9 mouse cellular contexts compared by ENCODE assay signal in the genomic region with DNA sequence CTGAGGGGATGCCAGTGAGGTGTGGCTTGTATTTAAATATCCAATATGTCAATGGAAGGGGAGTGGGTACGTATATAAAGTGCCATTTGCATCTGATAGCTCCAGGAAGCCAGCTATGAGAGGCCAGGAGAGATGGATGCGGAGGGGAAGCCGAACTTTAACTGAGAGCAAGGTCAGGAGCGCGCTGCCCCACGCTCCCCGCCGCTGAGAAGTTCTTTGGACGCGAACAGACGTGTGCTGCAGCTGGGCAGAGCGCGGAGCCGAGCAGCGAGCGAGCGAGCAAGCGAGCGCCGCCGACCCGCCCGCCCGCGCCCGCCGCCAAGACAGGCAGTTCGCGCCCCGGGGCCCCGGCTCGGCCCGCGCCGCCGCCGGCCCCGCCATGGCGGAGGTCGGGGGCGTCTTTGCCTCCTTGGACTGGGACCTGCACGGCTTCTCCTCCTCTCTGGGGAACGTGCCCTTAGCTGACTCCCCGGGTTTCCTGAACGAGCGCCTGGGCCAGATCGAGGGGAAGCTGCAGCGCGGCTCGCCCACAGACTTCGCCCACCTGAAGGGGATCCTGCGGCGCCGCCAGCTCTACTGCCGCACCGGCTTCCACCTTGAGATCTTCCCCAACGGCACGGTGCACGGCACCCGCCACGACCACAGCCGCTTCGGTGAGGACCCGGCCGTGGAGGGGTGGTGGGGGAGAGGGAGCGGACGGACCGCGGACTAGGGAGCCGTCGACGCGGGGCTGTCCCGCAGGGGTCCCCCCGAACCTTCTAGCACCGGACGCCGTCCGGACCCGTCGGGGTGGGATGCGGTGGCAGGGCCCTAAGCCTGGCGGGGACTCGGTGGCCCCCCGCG. TPM values are rescaled to one million over a fixed set of nuclear protein-coding genes. Genes with fewer than 3 reads are reported as not detected.
DNase-seq lines count a peak whose midpoint lies in the region; ATAC-seq and TF ChIP-seq lines count a peak whose summit lies in the region.
"Had no signal": no experiment of that assay in that cellular context is flagged by ENCODE, and none has a peak within 500 bp of the region (broad histone marks: within the 10 kb centered on the region; RNA-seq: fewer than 3 reads in every experiment).

TSS of gene Fgf16 (plus strand) at position 118 of the 843 bp plus-strand sequence.

- TF ChIP-seq POLR2A in small intestine, adult 2 months (IDR thresholded peaks at IDR 0.05; ENCODE audit: low read depth, low read length): no peak

- no peaks in the 10 kb centered on the region for H3K36me3 ChIP-seq in embryonic facial prominence, embryonic 10.5 days (replicated peaks)
- H3K36me3 ChIP-seq in heart, embryonic 15.5 days: no peaks in the 10 kb centered on the region
- H3K36me3 ChIP-seq in limb, embryonic 15.5 days: no peaks in the 10 kb centered on the region
- H3K36me3 ChIP-seq in small intestine, adult 2 months (ENCODE audit: control insufficient read depth, insufficient read depth, low read length): no peaks in the 10 kb centered on the region

- TF ChIP-seq CTCF in small intestine, adult 2 months (IDR thresholded peaks at IDR 0.05; ENCODE audit: extremely low read depth, insufficient read length, insufficient replicate concordance, low read depth, low read length): no peak

- no peaks in the 10 kb centered on the region for H3K9me3 ChIP-seq in embryonic facial prominence, embryonic 10.5 days
- no peaks in the 10 kb centered on the region for H3K9me3 ChIP-seq in heart, embryonic 15.5 days (replicated peaks)
- H3K9me3 ChIP-seq in limb, embryonic 15.5 days: no peaks in the 10 kb centered on the region

- H3K9ac ChIP-seq in heart, embryonic 15.5 days: peak within 1 kb of the TSS; percentile 50
- peak within 1 kb of the TSS; percentile 28; the same call in 1 of the 2 replicates for H3K9ac ChIP-seq in limb, embryonic 15.5 days

- WGBS in embryonic facial prominence, embryonic 10.5 days: 17% methylated on average over 84 of the region's 86 CpGs
- WGBS in heart, embryonic 15.5 days: 21% methylated on average over 37 of the region's 86 CpGs
- WGBS in limb, embryonic 15.5 days: 18% methylated on average over 64 of the region's 86 CpGs
- WGBS in small intestine, adult 2 months: 15% methylated on average over 66 of the region's 86 CpGs

- H3K4me1 ChIP-seq in embryonic facial prominence, embryonic 10.5 days: peaks cover 13% of the 10 kb centered on the region
- H3K4me1 ChIP-seq in heart, embryonic 15.5 days (replicated peaks): peaks cover 13% of the 10 kb centered on the region
- peaks cover 21% of the 10 kb centered on the region; the same call in 1 of the 2 replicates for H3K4me1 ChIP-seq in limb, embryonic 15.5 days
- H3K4me1 ChIP-seq in small intestine, adult 2 months (ENCODE audit: control insufficient read depth, insufficient read depth, insufficient read length, low read length): peaks cover 5% of the 10 kb centered on the region; the same call in 1 of the 2 replicates

- peak within 1 kb of the TSS; percentile 54 for H3K4me3 ChIP-seq in embryonic facial prominence, embryonic 10.5 days
- peak within 1 kb of the TSS; percentile 54 for H3K4me3 ChIP-seq in heart, embryonic 15.5 days
- H3K4me3 ChIP-seq in limb, embryonic 15.5 days: peak within 1 kb of the TSS; percentile 46
- H3K4me3 ChIP-seq in small intestine, adult 2 months (ENCODE audit: low read depth, low read length): peak within 1 kb of the TSS; percentile 65

- ATAC-seq in heart, embryonic 15.5 days (replicated peaks; ENCODE audit: insufficient number of reproducible peaks, insufficient read depth, low FRiP score, low read depth): no peak
- no peak for ATAC-seq in limb, embryonic 15.5 days (ENCODE audit: insufficient number of reproducible peaks, low FRiP score, low TSS enrichment, low read depth)

- no peak within 1 kb of the TSS for H3K27ac ChIP-seq in embryonic facial prominence, embryonic 10.5 days (replicated peaks)
- no peak within 1 kb of the TSS for H3K27ac ChIP-seq in heart, embryonic 15.5 days
- peak within 1 kb of the TSS; percentile 61 for H3K27ac ChIP-seq in limb, embryonic 15.5 days
- no peak within 1 kb of the TSS for H3K27ac ChIP-seq in small intestine, adult 2 months (ENCODE audit: insufficient read depth, low read depth, low read length)

- peak; percentile 4 for DNase-seq in cerebellum, adult 11-12 months
- DNase-seq in cerebellum, postnatal 4 days (ENCODE audit: low spot score in 2 of 2): no peak
- DNase-seq in B cell, adult 2 months: peak; percentile 19 to 36
- peak; percentile 35 for DNase-seq in embryonic facial prominence, embryonic 10.5 days (ENCODE audit: low spot score)
- no peak for DNase-seq in layer of hippocampus, adult 18-20 months (ENCODE audit: low spot score in 2 of 2)

- H3K4me2 ChIP-seq in heart, embryonic 15.5 days: peak within 1 kb of the TSS; percentile 74
- peak within 1 kb of the TSS; percentile 57 for H3K4me2 ChIP-seq in limb, embryonic 15.5 days

- H3K27me3 ChIP-seq in embryonic facial prominence, embryonic 10.5 days (replicated peaks; ENCODE audit: low read depth, poor library complexity, severe bottlenecking): peaks cover 93% of the 10 kb centered on the region
- H3K27me3 ChIP-seq in heart, embryonic 15.5 days: peaks cover 33% of the 10 kb centered on the region
- peaks cover 43% of the 10 kb centered on the region for H3K27me3 ChIP-seq in limb, embryonic 15.5 days
- peaks cover 14% of the 10 kb centered on the region for H3K27me3 ChIP-seq in small intestine, adult 2 months (ENCODE audit: control insufficient read depth, insufficient read depth, low read length)

RNA-seq across cellular contexts. Expression of gene Fgf16, which starts in this region (rescaled TPM):
- 0.15 and 0.35 TPM in 2 replicates for polyA plus RNA-seq in embryonic facial prominence, embryonic 10.5 days (2016; fragmentation: Nextera tagmentation; extraction: Ambion mirVana)
- polyA plus RNA-seq in heart, embryonic 15.5 days (2015; fragmentation: Nextera tagmentation; extraction: Ambion mirVana): 0.66 and 0.84 TPM in 2 replicates
- 1.4 and 1.8 TPM in 2 replicates for polyA plus RNA-seq in limb, embryonic 15.5 days (2015; fragmentation: Nextera tagmentation; extraction: Ambion mirVana)
- polyA plus RNA-seq in small intestine, adult 2 months (2012; rRNA removed): 0.42 TPM in 1 of 2 replicates, not detected in the other
- 1 to 10 TPM in 1 of 2 experiments, under 1 TPM in 1; 0.94 to 1.2 TPM for total RNA-seq in layer of hippocampus, adult 18-20 months (2021)
- polyA plus RNA-seq: C2C12 had no signal

Comparison
In these comparisons a context has a peak if more than half of its experiments do, and no peak if none do; other contexts are left out.
1. DNase-seq: peak in cerebellum, adult 11-12 months (single experiment) and B cell, adult 2 months (2 of 2); none in cerebellum, postnatal 4 days (0 of 2) and layer of hippocampus, adult 18-20 months (0 of 2).
2. Peak in DNase-seq and H3K4me3 ChIP-seq in embryonic facial prominence, embryonic 10.5 days; RNA of the gene not detected or under 1 TPM.
3. Peak in every context shown above with its lines, with median percentiles within 50 percentile points of each other: H3K4me3 ChIP-seq.